Mouse (Mus musculus): ENCODE data around the gene Serpina10. TPM values are rescaled to one million over a fixed set of nuclear protein-coding genes. Genes with fewer than 3 reads are reported as not detected.

Serpina10 gene
- polyA plus RNA-seq, 1 experiment from 2014 or later: 0.23 TPM

- 87% methylated on average over 7 of the region's 7 CpGs for WGBS
- H3K4me2 ChIP-seq: no peak overlapping the region
- no peak overlapping the region for H3K9ac ChIP-seq
- H3K4me1 ChIP-seq: no peaks in the 10 kb centered on the region
- no peaks in the 10 kb centered on the region for H3K36me3 ChIP-seq
- 0 out of 2 replicates have a peak, but pooled peaks have one; percentile 13 for ATAC-seq (ENCODE audit: insufficient number of reproducible peaks, low FRiP score, low TSS enrichment, low read depth)
- H3K27ac ChIP-seq: no peak overlapping the region
- H3K27me3 ChIP-seq: no peaks in the 10 kb centered on the region
- no peaks in the 10 kb centered on the region for H3K9me3 ChIP-seq
- H3K4me3 ChIP-seq: no peak overlapping the region
These were observed 24.1 kb upstream of the Serpina10 start for GRCm38 (mm10) chr12:103655123-103656044.

- Histone ChIP-seq H3K4me2 (no peak overlapping the region), H3K9ac (no peak overlapping the region), H3K27me3 (no peaks in the 10 kb centered on the region), H3K4me1 (no peaks in the 10 kb centered on the region), H3K36me3 (no peaks in the 10 kb centered on the region), H3K9me3 (no peaks in the 10 kb centered on the region), H3K4me3 (no peak overlapping the region), H3K27ac (no peak overlapping the region)
- WGBS: 93% methylated on average over 2 of the region's 2 CpGs
- no peak for ATAC-seq (ENCODE audit: insufficient number of reproducible peaks, low FRiP score, low TSS enrichment, low read depth)
These were observed 22.6 kb upstream of the Serpina10 start for GRCm38 (mm10) chr12:103653836-103654235.

- no peak overlapping the region for H3K27ac ChIP-seq
- no peaks in the 10 kb centered on the region for H3K36me3 ChIP-seq
- no peaks in the 10 kb centered on the region for H3K27me3 ChIP-seq
- H3K4me2 ChIP-seq: no peak overlapping the region
- no peaks in the 10 kb centered on the region for H3K4me1 ChIP-seq
- no peaks in the 10 kb centered on the region for H3K9me3 ChIP-seq
- no peak overlapping the region for H3K4me3 ChIP-seq
- 69% methylated on average over 2 of the region's 2 CpGs for WGBS
- no peak overlapping the region for H3K9ac ChIP-seq
- ATAC-seq (ENCODE audit: insufficient number of reproducible peaks, low FRiP score, low TSS enrichment, low read depth): no peak
These were observed 15.1 kb upstream of the Serpina10 start for GRCm38 (mm10) chr12:103646314-103646713.

GRCm38 (mm10) chr12:103644601-103645000 is 13.4 kb upstream of the Serpina10 start:
- 27% methylated on average over 5 of the region's 5 CpGs for WGBS
- no peak overlapping the region for H3K4me2 ChIP-seq
- no peak overlapping the region for H3K9ac ChIP-seq
- H3K36me3 ChIP-seq: no peaks in the 10 kb centered on the region
- no peaks in the 10 kb centered on the region for H3K27me3 ChIP-seq
- H3K4me1 ChIP-seq: no peaks in the 10 kb centered on the region
- no peaks in the 10 kb centered on the region for H3K9me3 ChIP-seq
- no peak for ATAC-seq (ENCODE audit: insufficient number of reproducible peaks, low FRiP score, low TSS enrichment, low read depth)
- H3K4me3 ChIP-seq: no peak overlapping the region
- no peak overlapping the region for H3K27ac ChIP-seq

DNA sequence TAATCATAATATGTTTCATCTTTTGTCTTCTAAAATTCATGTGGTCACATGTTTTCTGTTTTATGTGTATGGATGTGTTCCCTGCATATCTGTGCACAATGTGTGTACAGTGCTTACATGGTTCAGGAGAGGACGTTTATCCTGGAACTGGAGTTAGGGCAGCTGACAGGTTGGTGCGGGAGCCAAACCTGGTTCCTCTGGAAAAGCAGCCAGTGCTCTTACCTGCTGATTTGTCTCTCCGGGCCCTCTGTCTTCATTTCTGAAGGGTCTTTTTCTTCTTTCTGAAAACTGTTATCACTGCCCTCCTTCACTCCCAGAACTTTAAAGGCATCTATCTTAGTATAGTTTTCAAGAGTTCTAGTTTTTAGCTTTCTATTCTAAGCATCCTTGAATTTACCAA is 12.6 kb upstream of the Serpina10 start:
- H3K9me3 ChIP-seq: no peaks in the 10 kb centered on the region
- H3K36me3 ChIP-seq: no peaks in the 10 kb centered on the region
- H3K4me1 ChIP-seq: no peaks in the 10 kb centered on the region
- no peak overlapping the region for H3K9ac ChIP-seq
- H3K27ac ChIP-seq: no peak overlapping the region
- no peak for ATAC-seq (ENCODE audit: insufficient number of reproducible peaks, low FRiP score, low TSS enrichment, low read depth)
- H3K4me2 ChIP-seq: no peak overlapping the region
- no peak overlapping the region for H3K4me3 ChIP-seq
- no peaks in the 10 kb centered on the region for H3K27me3 ChIP-seq
- WGBS: 85% methylated on average over 3 of the region's 3 CpGs

DNA sequence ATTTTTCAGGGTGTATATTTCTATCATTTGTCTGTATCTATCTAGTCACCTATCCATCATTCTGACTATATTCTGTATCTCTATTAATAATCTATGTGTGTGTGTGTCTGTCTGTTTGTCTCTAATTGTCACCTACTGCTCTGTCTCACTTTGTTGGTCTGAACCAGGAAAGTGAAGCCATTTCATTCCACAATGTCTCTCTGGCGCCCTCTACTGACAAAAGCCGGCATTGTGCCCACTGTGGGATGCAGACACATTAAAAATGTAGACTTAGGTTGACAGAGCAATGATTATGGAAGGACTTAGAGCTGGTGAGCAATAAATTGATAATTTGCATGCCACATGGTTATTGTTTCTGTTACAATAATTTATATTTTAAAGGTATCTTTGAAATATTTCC is 12.1 kb upstream of the Serpina10 start:
- Histone ChIP-seq H3K27me3 (no peaks in the 10 kb centered on the region), H3K27ac (no peak overlapping the region), H3K36me3 (no peaks in the 10 kb centered on the region), H3K9ac (no peak overlapping the region), H3K4me2 (no peak overlapping the region), H3K4me1 (no peaks in the 10 kb centered on the region), H3K9me3 (no peaks in the 10 kb centered on the region), H3K4me3 (no peak overlapping the region)
- ATAC-seq (ENCODE audit: insufficient number of reproducible peaks, low FRiP score, low TSS enrichment, low read depth): no peak
- 0% methylated on average over 2 of the region's 2 CpGs for WGBS

GRCm38 (mm10) chr12:103635846-103636245 is 4.6 kb upstream of the Serpina10 start:
- no peak overlapping the region for H3K4me3 ChIP-seq
- no peaks in the 10 kb centered on the region for H3K27me3 ChIP-seq
- H3K9ac ChIP-seq: no peak overlapping the region
- no peaks in the 10 kb centered on the region for H3K4me1 ChIP-seq
- 77% methylated on average over 2 of the region's 2 CpGs for WGBS
- no peak for ATAC-seq (ENCODE audit: insufficient number of reproducible peaks, low FRiP score, low TSS enrichment, low read depth)
- no peaks in the 10 kb centered on the region for H3K36me3 ChIP-seq
- H3K9me3 ChIP-seq: no peaks in the 10 kb centered on the region
- H3K27ac ChIP-seq: no peak overlapping the region
- H3K4me2 ChIP-seq: no peak overlapping the region

- Histone ChIP-seq H3K9me3 (no peaks in the 10 kb centered on the region), H3K27me3 (no peaks in the 10 kb centered on the region), H3K9ac (no peak overlapping the region), H3K4me1 (no peaks in the 10 kb centered on the region), H3K4me2 (no peak overlapping the region), H3K36me3 (no peaks in the 10 kb centered on the region), H3K4me3 (no peak overlapping the region), H3K27ac (no peak overlapping the region)
- ATAC-seq (ENCODE audit: insufficient number of reproducible peaks, low FRiP score, low TSS enrichment, low read depth): no peak
- 83% methylated on average over 2 of the region's 2 CpGs for WGBS
These were observed 3.2 kb upstream of the Serpina10 start for GRCm38 (mm10) chr12:103634430-103634829.

GRCm38 (mm10) chr12:103616860-103617261 is 14.4 kb downstream of the Serpina10 start:
- no peaks in the 10 kb centered on the region for H3K9me3 ChIP-seq
- no peak overlapping the region for H3K9ac ChIP-seq
- no peak overlapping the region for H3K4me2 ChIP-seq
- 74% methylated on average over 10 of the region's 10 CpGs for WGBS
- H3K27ac ChIP-seq: no peak overlapping the region
- ATAC-seq (ENCODE audit: insufficient number of reproducible peaks, low FRiP score, low TSS enrichment, low read depth): no peak
- no peak overlapping the region for H3K4me3 ChIP-seq
- no peaks in the 10 kb centered on the region for H3K27me3 ChIP-seq
- no peaks in the 10 kb centered on the region for H3K36me3 ChIP-seq
- H3K4me1 ChIP-seq: no peaks in the 10 kb centered on the region

GRCm38 (mm10) chr12:103615734-103616133 is 15.5 kb downstream of the Serpina10 start:
- H3K36me3 ChIP-seq: no peaks in the 10 kb centered on the region
- H3K4me2 ChIP-seq: no peak overlapping the region
- H3K27me3 ChIP-seq: no peaks in the 10 kb centered on the region
- no peaks in the 10 kb centered on the region for H3K9me3 ChIP-seq
- no peak overlapping the region for H3K4me3 ChIP-seq
- no peaks in the 10 kb centered on the region for H3K4me1 ChIP-seq
- WGBS: 81% methylated on average over 4 of the region's 4 CpGs
- no peak for ATAC-seq (ENCODE audit: insufficient number of reproducible peaks, low FRiP score, low TSS enrichment, low read depth)
- H3K9ac ChIP-seq: no peak overlapping the region
- H3K27ac ChIP-seq: no peak overlapping the region

DNA sequence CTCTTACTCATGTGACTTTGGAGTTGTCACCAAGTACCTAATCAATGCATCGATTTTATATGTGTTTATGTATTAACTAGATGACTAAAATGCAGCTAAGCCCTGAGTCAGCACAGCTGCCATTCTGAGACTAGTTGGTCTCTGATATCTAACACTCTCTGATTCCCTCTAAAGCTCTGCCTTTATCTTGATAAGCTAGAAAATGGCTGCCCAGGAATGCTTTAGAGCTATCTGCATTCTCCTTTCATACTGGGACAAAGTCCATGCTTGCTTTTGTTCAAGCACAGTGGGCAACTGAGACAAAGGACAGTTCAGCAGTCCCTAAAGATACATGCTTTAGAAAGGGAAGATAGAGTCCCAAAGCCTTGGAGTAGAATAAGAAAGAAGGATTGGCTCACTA is 16.1 kb downstream of the Serpina10 start:
- no peak overlapping the region for H3K9ac ChIP-seq
- no peak for ATAC-seq (ENCODE audit: insufficient number of reproducible peaks, low FRiP score, low TSS enrichment, low read depth)
- H3K27me3 ChIP-seq: no peaks in the 10 kb centered on the region
- H3K27ac ChIP-seq: no peak overlapping the region
- H3K4me1 ChIP-seq: no peaks in the 10 kb centered on the region
- H3K4me3 ChIP-seq: no peak overlapping the region
- H3K36me3 ChIP-seq: no peaks in the 10 kb centered on the region
- WGBS: 92% methylated on average over 1 of the region's 1 CpGs
- H3K4me2 ChIP-seq: no peak overlapping the region
- H3K9me3 ChIP-seq: no peaks in the 10 kb centered on the region

- no peak overlapping the region for H3K27ac ChIP-seq
- 53% methylated on average over 3 of the region's 3 CpGs for WGBS
- H3K4me3 ChIP-seq: no peak overlapping the region
- no peak overlapping the region for H3K9ac ChIP-seq
- no peak for ATAC-seq (ENCODE audit: insufficient number of reproducible peaks, low FRiP score, low TSS enrichment, low read depth)
- no peaks in the 10 kb centered on the region for H3K9me3 ChIP-seq
- H3K27me3 ChIP-seq: no peaks in the 10 kb centered on the region
- no peak overlapping the region for H3K4me2 ChIP-seq
- H3K36me3 ChIP-seq: no peaks in the 10 kb centered on the region
- H3K4me1 ChIP-seq: no peaks in the 10 kb centered on the region
These were observed 29.4 kb downstream of the Serpina10 start for GRCm38 (mm10) chr12:103601839-103602238.

All from limb, embryonic 15.5 days (tissue).